Mouse (Mus musculus): ENCODE data around the gene Egf. TPM values are rescaled to one million over a fixed set of nuclear protein-coding genes. Genes with fewer than 3 reads are reported as not detected.

The Egf gene
- total RNA-seq, 2 experiments from 2014 or later: 0.53 to 1.3 TPM

- no peak for DNase-seq
Measured at GRCm38 (mm10) chr3:129723311-129723710, 31.8 kb downstream of the Egf start.

DNA sequence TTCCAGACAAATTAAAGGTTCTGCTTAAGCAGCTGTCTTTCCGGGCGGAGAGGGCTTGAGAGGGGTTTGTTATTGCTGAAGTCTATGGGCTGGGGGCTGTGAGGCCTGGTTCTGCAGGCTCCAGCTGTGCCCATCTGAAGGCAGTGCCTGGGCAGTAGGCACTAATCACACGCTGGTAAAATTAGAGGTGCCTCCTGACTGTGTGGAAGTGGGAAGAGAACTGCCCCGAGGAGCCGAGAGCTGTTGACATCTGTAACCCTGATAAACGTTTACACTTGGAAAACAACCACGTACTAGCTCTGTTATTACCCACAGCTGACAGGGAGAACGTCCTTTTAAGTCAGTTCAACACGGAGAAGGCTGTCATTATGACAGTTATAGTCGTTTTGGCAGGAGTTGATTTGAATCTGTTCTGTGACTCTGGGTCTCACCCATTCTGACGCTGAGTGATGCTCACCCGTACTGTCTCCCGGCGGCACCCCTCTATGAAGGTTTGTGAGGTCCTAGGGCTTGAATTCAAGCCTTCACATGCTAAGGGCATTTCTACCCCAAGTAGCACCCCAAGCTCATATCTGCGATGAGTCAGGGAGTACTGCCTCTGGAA lies 40.5 kb downstream of the Egf start:
- peak in 1 of 2 experiments; percentile 2 for DNase-seq

- peak; percentile 43 to 58 for DNase-seq
Measured at GRCm38 (mm10) chr3:129708157-129708556, 47.0 kb downstream of the Egf start.

DNA sequence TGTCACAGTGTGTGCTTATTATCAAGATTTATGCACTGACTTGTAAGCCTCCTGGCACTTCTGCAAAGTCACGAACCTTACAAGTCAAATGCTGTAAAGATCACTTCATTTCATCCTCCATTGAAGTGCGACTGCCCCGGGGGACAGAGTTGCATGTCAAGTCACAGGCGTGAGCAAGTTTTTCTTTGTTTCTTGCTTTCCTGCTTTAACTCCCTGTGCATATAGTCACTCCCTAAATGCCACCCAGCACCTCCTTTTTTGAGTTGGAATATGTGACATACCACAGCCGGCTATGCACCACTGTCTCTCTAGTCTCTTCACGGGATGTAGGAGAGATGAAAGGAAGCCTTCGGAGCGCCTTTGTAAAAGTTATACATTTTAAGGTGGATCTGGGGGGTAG lies 56.2 kb downstream of the Egf start:
- no peak for DNase-seq

GRCm38 (mm10) chr3:129698365-129698764 lies 56.8 kb downstream of the Egf start:
- no peak for DNase-seq

DNA sequence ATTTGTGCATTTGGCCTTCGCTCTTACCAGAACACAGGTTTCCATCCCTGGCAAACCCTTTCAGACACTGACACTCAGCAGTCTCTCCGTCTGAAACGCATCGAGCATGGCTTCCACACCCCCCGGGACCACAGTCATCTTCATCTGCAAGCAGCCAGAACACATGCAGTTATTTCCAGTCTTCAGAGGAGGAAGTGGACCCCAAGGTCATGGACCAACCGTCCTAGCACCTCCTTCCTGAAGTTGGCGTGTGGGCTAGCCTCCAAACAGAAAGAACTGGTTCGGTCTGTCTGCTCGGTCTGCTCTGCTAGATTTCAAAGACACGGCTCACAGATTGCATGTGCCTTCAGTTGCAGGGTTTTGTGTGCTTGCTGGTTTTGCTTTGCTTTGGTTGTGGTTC lies 57.4 kb downstream of the Egf start:
- no peak for DNase-seq

DNA sequence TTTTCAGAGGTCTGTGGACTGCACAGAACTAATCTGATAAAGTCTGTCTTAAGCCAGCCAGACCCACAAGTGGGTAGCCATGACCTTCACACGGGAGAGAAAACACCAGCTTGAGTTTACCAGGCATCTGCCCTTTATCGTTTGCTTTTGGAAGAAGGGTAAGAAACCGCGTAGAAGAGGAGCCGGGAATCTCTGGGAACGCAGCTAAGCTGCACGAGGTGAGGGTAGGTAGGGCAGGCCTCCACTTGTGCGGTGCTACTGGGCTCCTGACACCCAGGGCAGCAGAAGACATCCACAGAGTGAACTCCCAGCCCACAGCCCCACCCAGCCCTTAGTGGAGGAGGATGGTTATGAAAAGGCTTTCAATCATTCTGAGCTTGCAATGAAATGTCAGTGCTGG lies 59.2 kb downstream of the Egf start:
- DNase-seq: no peak

DNA sequence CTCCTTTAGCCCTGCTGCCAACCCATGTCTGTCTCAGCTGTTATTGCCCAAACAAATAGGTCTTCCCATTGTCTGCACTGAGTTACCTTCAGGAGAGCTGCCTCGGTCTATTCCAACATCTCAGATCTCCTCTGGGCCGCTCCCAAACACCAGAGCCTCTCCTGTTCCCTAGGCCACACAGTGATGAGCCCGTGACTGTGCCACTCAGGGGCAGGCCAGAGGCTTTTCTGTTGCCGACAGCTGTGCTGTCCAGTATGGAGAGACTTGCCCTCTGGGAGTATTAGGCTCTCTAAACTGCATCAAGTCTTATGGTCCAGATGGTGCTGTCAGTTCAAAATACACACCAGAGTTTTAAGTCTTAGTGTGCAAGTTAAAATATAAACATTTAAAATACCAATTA lies 61.5 kb downstream of the Egf start:
- DNase-seq: no peak

- no peak for DNase-seq
Measured at GRCm38 (mm10) chr3:129692816-129693215, 62.3 kb downstream of the Egf start.

DNA sequence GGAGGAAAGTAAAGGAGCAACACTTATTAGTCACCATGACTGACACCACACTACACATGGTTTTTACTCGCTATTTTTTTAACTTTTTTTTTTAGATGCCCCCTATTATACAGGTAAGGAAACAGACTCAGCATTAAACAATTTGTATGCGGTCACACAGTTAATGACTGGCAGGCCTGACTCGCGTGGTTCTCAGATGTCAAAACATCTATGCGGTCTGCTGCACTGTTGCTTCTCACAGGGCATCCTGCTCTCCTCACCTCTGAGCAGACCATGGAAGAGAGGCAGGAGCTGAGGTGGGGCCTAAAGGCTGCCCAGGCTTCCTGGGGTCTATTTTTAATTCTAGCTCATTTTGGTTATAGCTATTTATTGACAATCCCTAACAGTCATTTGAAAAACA lies 67.7 kb downstream of the Egf start:
- DNase-seq: no peak

- DNase-seq: peak; percentile 39 to 70
Measured at GRCm38 (mm10) chr3:129686698-129687333, 68.3 kb downstream of the Egf start.

- DNase-seq: no peak
Measured at GRCm38 (mm10) chr3:129686196-129686595, 68.9 kb downstream of the Egf start.

GRCm38 (mm10) chr3:129683060-129683679 lies 71.9 kb downstream of the Egf start:
- peak in 1 of 2 experiments; percentile 29 for DNase-seq

GRCm38 (mm10) chr3:129682389-129682788 lies 72.7 kb downstream of the Egf start:
- DNase-seq: no peak

DNA sequence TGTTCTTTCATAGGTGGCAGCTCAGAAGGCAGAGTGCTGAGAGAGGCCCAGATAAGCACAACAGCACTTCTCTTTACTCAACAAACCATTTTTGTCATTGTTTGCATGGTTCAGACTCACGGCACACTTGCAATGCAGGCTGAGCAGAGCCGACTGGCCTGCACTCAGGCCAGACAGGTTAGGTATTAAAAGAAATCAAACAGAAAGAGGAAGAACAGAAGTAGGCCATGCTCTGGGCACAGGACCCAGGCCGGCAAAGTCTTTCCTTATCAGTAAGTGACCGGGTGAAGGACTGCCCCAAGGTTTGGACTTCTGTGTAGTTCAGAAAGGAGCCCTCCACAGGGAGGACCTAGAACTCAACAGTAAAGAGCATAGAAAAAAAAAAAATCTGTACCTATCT lies 73.3 kb downstream of the Egf start:
- DNase-seq: peak; percentile 21 to 24

GRCm38 (mm10) chr3:129680258-129680657 lies 74.9 kb downstream of the Egf start:
- peak in 1 of 2 experiments; percentile 9 for DNase-seq

GRCm38 (mm10) chr3:129675923-129676322 lies 79.2 kb downstream of the Egf start:
- no peak for DNase-seq

DNA sequence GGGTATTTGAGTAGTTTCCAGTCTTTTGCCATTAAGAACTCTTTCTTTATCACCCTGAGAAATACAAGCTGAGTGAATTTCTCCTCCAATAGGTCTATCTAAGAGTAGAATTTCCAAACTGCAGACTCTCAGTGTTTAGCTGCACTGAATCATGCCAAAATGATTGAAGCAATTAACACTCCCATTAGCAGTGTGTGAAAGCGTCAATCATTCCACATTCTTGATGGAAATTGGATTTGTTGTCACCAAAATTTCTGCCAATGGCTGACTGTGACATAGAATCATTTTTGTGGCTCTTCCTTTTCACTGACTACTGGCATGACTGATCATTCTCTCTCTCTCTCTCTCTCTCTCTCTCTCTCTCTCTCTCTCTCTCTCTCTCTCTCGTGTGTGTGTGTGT lies 91.2 kb downstream of the Egf start:
- DNase-seq: no peak

GRCm38 (mm10) chr3:129658776-129659175 lies 96.3 kb downstream of the Egf start:
- DNase-seq: no peak

DNA sequence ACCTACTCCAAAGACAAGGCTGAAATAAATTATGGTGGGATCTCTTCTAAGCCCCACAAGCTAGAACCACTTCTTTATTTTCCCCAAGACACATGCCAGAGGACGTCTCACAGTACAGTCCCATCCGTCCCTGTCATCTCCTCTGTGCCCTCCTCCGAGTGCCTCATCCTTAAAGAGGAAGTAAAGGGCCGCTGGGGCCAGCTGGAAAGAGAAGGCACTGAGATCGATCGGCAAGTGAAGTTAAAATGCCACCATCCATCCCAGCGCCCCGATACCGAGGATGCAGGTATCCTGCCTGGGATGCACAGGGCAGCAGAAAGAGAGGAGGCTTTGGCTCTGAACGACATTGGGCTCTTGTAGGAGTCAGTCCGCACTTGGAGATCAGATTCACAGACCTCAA lies 97.3 kb downstream of the Egf start:
- no peak for DNase-seq

GRCm38 (mm10) chr3:129657222-129657621 lies 97.9 kb downstream of the Egf start:
- DNase-seq: no peak

- no peak for DNase-seq
Measured at GRCm38 (mm10) chr3:129656540-129656939, 98.6 kb downstream of the Egf start.

GRCm38 (mm10) chr3:129652476-129652875 lies 102.6 kb downstream of the Egf start:
- no peak for DNase-seq

- no peak for DNase-seq
Measured at GRCm38 (mm10) chr3:129651765-129652164, 103.4 kb downstream of the Egf start.
